Mouse (Mus musculus): ENCODE data around the gene Casp8.

DNA sequence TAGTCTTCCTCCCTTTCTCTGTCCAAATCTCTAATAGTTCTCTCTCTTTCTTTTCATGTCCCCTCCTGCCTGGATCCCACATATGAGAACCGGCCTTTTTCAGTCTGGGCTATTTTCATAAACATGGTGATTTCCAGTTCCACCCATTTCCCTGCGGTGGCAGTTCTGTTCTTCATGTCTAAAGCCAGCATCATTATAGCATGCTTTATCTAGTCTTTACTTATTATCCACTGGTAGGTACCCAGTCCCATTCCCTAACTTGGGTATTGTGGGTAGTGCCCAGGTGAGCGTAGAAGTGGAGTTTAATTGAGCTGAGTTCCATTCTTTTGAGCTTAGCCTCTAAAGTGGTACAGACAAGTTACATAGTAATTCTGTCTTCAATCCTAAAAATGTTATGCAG, 35.7 kb upstream of the Casp8 start:
- TF ChIP-seq USF2 (conservative IDR thresholded peaks at IDR 0.05; ENCODE audit: low read depth, low read length), result no peak
- no peak for TF ChIP-seq NELFE (IDR thresholded peaks at IDR 0.05; ENCODE audit: low read depth, low read length)
- TF ChIP-seq RCOR1 (conservative IDR thresholded peaks at IDR 0.05; ENCODE audit: low read depth, low read length), result no peak
- no peak for TF ChIP-seq POLR2A (IDR thresholded peaks at IDR 0.05; ENCODE audit: low read depth, low read length)
- TF ChIP-seq CTCF (conservative IDR thresholded peaks at IDR 0.05 in 1 of 2, IDR thresholded peaks at IDR 0.05 in 1 of 2; ENCODE audit: low read depth in 2 of 2, low read length in 2 of 2), result no peak
- no peak for TF ChIP-seq ZC3H11A (IDR thresholded peaks at IDR 0.05; ENCODE audit: low read depth, low read length)
